Mouse (Mus musculus): ENCODE measurements at regions not wholly inside any gene's neighbourhood (a gene's known extent, or its start where the extent isn't known, plus 50 kb on each side); places are given as distances from the start of the nearest gene placed in this dataset.

DNA sequence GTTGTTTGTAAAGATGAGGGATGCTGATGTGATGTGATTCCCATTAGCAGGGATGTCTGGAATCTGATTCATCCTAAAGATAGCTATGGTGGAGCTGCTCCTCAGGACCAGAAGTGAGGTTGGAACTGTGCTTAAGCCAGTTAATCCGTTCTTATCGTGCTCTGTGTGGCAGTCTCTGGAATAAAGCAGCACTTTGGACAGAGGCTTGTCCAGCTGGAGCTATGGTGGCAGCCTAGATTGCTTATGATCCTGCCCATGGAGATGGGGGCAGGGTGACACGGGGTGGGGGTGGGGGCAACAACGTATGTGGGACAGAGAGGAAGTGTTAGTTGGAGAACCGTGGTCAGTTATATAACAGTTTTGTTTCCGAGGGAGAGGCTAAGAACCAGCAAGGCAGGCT lies 82.0 kb upstream of the Arhgap32 start:
- TF ChIP-seq POLR2A (IDR thresholded peaks at IDR 0.05; ENCODE audit: insufficient read depth, low read depth, low read length) = no peak
- TF ChIP-seq CTCF (IDR thresholded peaks at IDR 0.05) = no peak
- no peak for TF ChIP-seq EP300 (IDR thresholded peaks at IDR 0.05; ENCODE audit: insufficient read depth, low read depth, low read length)

All from heart, adult 2 months (tissue).